Mouse (Mus musculus) erythroblast, embryonic 14.5 days (primary cell): ENCODE measurements around the gene Col20a1. TPM values are rescaled to one million over a fixed set of nuclear protein-coding genes. Genes with fewer than 3 reads are reported as not detected.

ENCODE experiments used
- H3K27me3 ChIP-seq: 2 replicates; pipeline ENCODE4 v1.6.1; 2012; ENCODE audit warnings: inconsistent platforms; ENCODE audit not compliant: control insufficient read depth
- H3K36me3 ChIP-seq: 2 replicates; pipeline ENCODE4 v1.6.1; 2012; ENCODE audit warnings: mild to moderate bottlenecking, inconsistent platforms; ENCODE audit not compliant: control insufficient read depth
- H3K4me1 ChIP-seq: 2 replicates; pipeline ENCODE4 v1.6.1; 2012; ENCODE audit warnings: inconsistent platforms; ENCODE audit not compliant: control insufficient read depth
- H3K4me3 ChIP-seq: replicated peaks from 2 replicates; pipeline ENCODE3; 2012; ENCODE audit warnings: moderate library complexity, mild to moderate bottlenecking, inconsistent platforms
- H3K9me3 ChIP-seq: 2 replicates; pipeline ENCODE4 v1.6.1; 2012; ENCODE audit warnings: low read length, inconsistent platforms, mixed read lengths; ENCODE audit not compliant: control insufficient read depth
- GATA1 ChIP-seq: IDR thresholded peaks from 2 replicates; pipeline ENCODE4 v1.6.1; 2012; ENCODE audit warnings: low read length, inconsistent platforms, mixed read lengths
- TAL1 ChIP-seq: IDR thresholded peaks from 3 replicates; pipeline ENCODE4 v1.6.1; 2012; ENCODE audit warnings: low read length, inconsistent platforms, mixed read lengths
- polyA plus RNA-seq: library from polyadenylated mRNA; stranded (reverse); fragments of >175 nt; gene quantifications from 2 replicates; pipeline ENCODE4 v1.2.3, GENCODE M21; 2012

Col20a1 gene
- polyA plus RNA-seq, 1 experiment, result 0.18 TPM

GRCm38 (mm10) chr2:181048252-181048945 lies 62.1 kb downstream of the Col20a1 start:
- TF ChIP-seq GATA1, result no peak
- TF ChIP-seq TAL1, result no peak
- Histone ChIP-seq H3K4me1 (no peaks in the 10 kb centered on the region), H3K36me3 (no peaks in the 10 kb centered on the region), H3K9me3 (no peaks in the 10 kb centered on the region), H3K4me3 (no peak overlapping the region), H3K27me3 (no peaks in the 10 kb centered on the region; the same call in 1 of the 2 replicates)

GRCm38 (mm10) chr2:181048986-181049385 lies 62.7 kb downstream of the Col20a1 start:
- Histone ChIP-seq H3K4me1 (no peaks in the 10 kb centered on the region), H3K27me3 (no peaks in the 10 kb centered on the region; the same call in 1 of the 2 replicates), H3K4me3 (no peak overlapping the region), H3K36me3 (no peaks in the 10 kb centered on the region), H3K9me3 (no peaks in the 10 kb centered on the region)
- no peak for TF ChIP-seq GATA1
- TF ChIP-seq TAL1, result no peak

GRCm38 (mm10) chr2:181052171-181052570 lies 65.8 kb downstream of the Col20a1 start:
- no peak for TF ChIP-seq TAL1
- no peak for TF ChIP-seq GATA1
- H3K9me3 ChIP-seq, result no peaks in the 10 kb centered on the region
- H3K4me3 ChIP-seq, result no peak overlapping the region
- H3K36me3 ChIP-seq, result no peaks in the 10 kb centered on the region
- no peaks in the 10 kb centered on the region; the same call in 1 of the 2 replicates for H3K27me3 ChIP-seq
- no peaks in the 10 kb centered on the region for H3K4me1 ChIP-seq

- TF ChIP-seq TAL1 (no peak), GATA1 (no peak)
- no peaks in the 10 kb centered on the region for H3K9me3 ChIP-seq
- H3K4me3 ChIP-seq, result no peak overlapping the region
- no peaks in the 10 kb centered on the region for H3K36me3 ChIP-seq
- no peaks in the 10 kb centered on the region for H3K4me1 ChIP-seq
- peaks cover 7% of the 10 kb centered on the region; the same call in 1 of the 2 replicates for H3K27me3 ChIP-seq
These were observed 71.0 kb downstream of the Col20a1 start for GRCm38 (mm10) chr2:181057341-181057740.

GRCm38 (mm10) chr2:181058193-181058592 lies 71.9 kb downstream of the Col20a1 start:
- Histone ChIP-seq H3K4me3 (no peak overlapping the region), H3K27me3 (peaks cover 7% of the 10 kb centered on the region; the same call in 1 of the 2 replicates), H3K9me3 (no peaks in the 10 kb centered on the region), H3K4me1 (no peaks in the 10 kb centered on the region), H3K36me3 (no peaks in the 10 kb centered on the region)
- TF ChIP-seq GATA1 (no peak), TAL1 (no peak)

- Histone ChIP-seq H3K36me3 (no peaks in the 10 kb centered on the region), H3K4me1 (no peaks in the 10 kb centered on the region), H3K9me3 (no peaks in the 10 kb centered on the region), H3K27me3 (peaks cover 11% of the 10 kb centered on the region), H3K4me3 (no peak overlapping the region)
- no peak for TF ChIP-seq GATA1
- TF ChIP-seq TAL1, result no peak
These were observed 73.8 kb downstream of the Col20a1 start for GRCm38 (mm10) chr2:181060127-181060526.

GRCm38 (mm10) chr2:181065827-181066226 lies 79.5 kb downstream of the Col20a1 start:
- Histone ChIP-seq H3K4me1 (peaks cover 8% of the 10 kb centered on the region), H3K9me3 (no peaks in the 10 kb centered on the region), H3K36me3 (no peaks in the 10 kb centered on the region), H3K27me3 (peaks cover 24% of the 10 kb centered on the region), H3K4me3 (no peak overlapping the region)
- TF ChIP-seq TAL1 (no peak), GATA1 (no peak)

Other genes with a start within 250 kb of the Col20a1 start
- gene Bhlhe23, start 209.6 kb upstream of the Col20a1 start, polyA plus RNA-seq, result not detected in 2 replicates
- 1.7 and 2.0 TPM in 2 replicates for gene Ythdf1, start 65.6 kb upstream of the Col20a1 start, polyA plus RNA-seq
- not detected in 2 replicates for gene Birc7, start 57.5 kb upstream of the Col20a1 start, polyA plus RNA-seq
- gene Nkain4, start 31.8 kb upstream of the Col20a1 start, polyA plus RNA-seq, result not detected in 2 replicates
- gene Arfgap1, start 19.3 kb upstream of the Col20a1 start, polyA plus RNA-seq, result 2.5 and 2.9 TPM in 2 replicates
- not detected in 2 replicates for gene Chrna4, start 57.0 kb downstream of the Col20a1 start, polyA plus RNA-seq
- 0.01 and 0.04 TPM in 2 replicates for gene Kcnq2, start 148.8 kb downstream of the Col20a1 start, polyA plus RNA-seq
- not detected in 2 replicates for gene Eef1a2, start 170.5 kb downstream of the Col20a1 start, polyA plus RNA-seq
- gene Ppdpf, start 200.7 kb downstream of the Col20a1 start, polyA plus RNA-seq, result 31.8 and 38.4 TPM in 2 replicates
- gene Ptk6, start 216.3 kb downstream of the Col20a1 start, polyA plus RNA-seq, result not detected in 2 replicates
- 0.03 TPM in 1 of 2 replicates, not detected in the other for gene Srms, start 226.7 kb downstream of the Col20a1 start, polyA plus RNA-seq
- 0.12 and 0.14 TPM in 2 replicates for gene Fndc11, start 233.5 kb downstream of the Col20a1 start, polyA plus RNA-seq